Comparison of ENCODE assay signal across 8 mouse cellular contexts in genomic region chr11:115536856-115537568, GRCm38 (mm10). TPM values are rescaled to one million over a fixed set of nuclear protein-coding genes. Genes with fewer than 3 reads are reported as not detected.
A peak's percentile ranks its signal among the peaks of the same experiment; 100 is the strongest.
DNase-seq lines count a peak whose midpoint lies in the region; ATAC-seq and TF ChIP-seq lines count a peak whose summit lies in the region.

No protein-coding gene starts in this region.

- TF ChIP-seq POLR2A in thymus, adult 2 months (IDR thresholded peaks at IDR 0.05; ENCODE audit: control insufficient read depth, extremely low read depth, insufficient read depth, low read length, poor library complexity) = no peak

- no peak for DNase-seq in heart, adult 18-20 months
- DNase-seq in thymus, adult 2 months = peak; percentile 39
- no peak for DNase-seq in thymus, adult 18-20 months
- no peak for DNase-seq in hindbrain, embryonic 10.5 days (ENCODE audit: low spot score)
- DNase-seq in thymus, postnatal 25 days = peak; percentile 46
- no peak for DNase-seq in ovary, postnatal 36 days (ENCODE audit: low spot score)

- H3K79me2 ChIP-seq in macrophage (ENCODE audit: inconsistent target) = peaks cover 34% of the 10 kb centered on the region

- H3K4me3 ChIP-seq in heart, embryonic 12.5 days = peak overlapping the region; percentile 100
- H3K4me3 ChIP-seq in thymus, adult 2 months (ENCODE audit: control insufficient read depth, insufficient read depth, low read length) = no peak overlapping the region; the same call in 1 of the 2 replicates
- peak overlapping the region; percentile 98 for H3K4me3 ChIP-seq in hindbrain, embryonic 10.5 days
- H3K4me3 ChIP-seq in macrophage (ENCODE audit: inconsistent target) = peak overlapping the region; percentile 5; the same call in 1 of the 2 replicates

- ATAC-seq in heart, embryonic 12.5 days (ENCODE audit: insufficient number of reproducible peaks, low FRiP score) = no peak

- H3K9ac ChIP-seq in heart, embryonic 12.5 days = no peak overlapping the region

- no peaks in the 10 kb centered on the region for H3K9me3 ChIP-seq in heart, embryonic 12.5 days (replicated peaks)
- H3K9me3 ChIP-seq in hindbrain, embryonic 10.5 days = no peaks in the 10 kb centered on the region

- WGBS in heart, embryonic 12.5 days = 87% methylated on average over 10 of the region's 10 CpGs
- 67% methylated on average over 10 of the region's 10 CpGs for WGBS in thymus, adult 2 months
- WGBS in hindbrain, embryonic 10.5 days = 87% methylated on average over 10 of the region's 10 CpGs
- 69% methylated on average over 9 of the region's 10 CpGs for WGBS in macrophage (ENCODE audit: missing documents)

- H3K4me2 ChIP-seq in heart, embryonic 12.5 days = peak overlapping the region; percentile 86

- no peak for TF ChIP-seq CTCF in thymus, adult 2 months (IDR thresholded peaks at IDR 0.05; ENCODE audit: borderline replicate concordance, control insufficient read depth, extremely low read depth, insufficient read depth, low read length, poor library complexity)

- peaks cover 20% of the 10 kb centered on the region for H3K36me3 ChIP-seq in heart, embryonic 12.5 days
- H3K36me3 ChIP-seq in thymus, adult 2 months (ENCODE audit: control insufficient read depth, insufficient read depth, low read length) = peaks cover 18% of the 10 kb centered on the region
- H3K36me3 ChIP-seq in hindbrain, embryonic 10.5 days = peaks cover 26% of the 10 kb centered on the region
- H3K36me3 ChIP-seq in macrophage (ENCODE audit: inconsistent target) = peaks cover 9% of the 10 kb centered on the region

- H3K4me1 ChIP-seq in heart, embryonic 12.5 days (replicated peaks) = peaks cover 8% of the 10 kb centered on the region; the same call in 1 of the 2 replicates
- peaks cover 7% of the 10 kb centered on the region for H3K4me1 ChIP-seq in thymus, adult 2 months (replicated peaks; ENCODE audit: control insufficient read depth, insufficient read depth, low read length)
- peaks cover 22% of the 10 kb centered on the region for H3K4me1 ChIP-seq in hindbrain, embryonic 10.5 days (replicated peaks)

- H3K27ac ChIP-seq in heart, embryonic 12.5 days (ENCODE audit: poor library complexity, severe bottlenecking) = peak overlapping the region; percentile 100
- H3K27ac ChIP-seq in thymus, adult 2 months (ENCODE audit: control insufficient read depth, insufficient read depth, low read length) = peak overlapping the region; percentile 79
- peak overlapping the region; percentile 99 for H3K27ac ChIP-seq in hindbrain, embryonic 10.5 days
- peak overlapping the region; percentile 52 for H3K27ac ChIP-seq in macrophage

- no peaks in the 10 kb centered on the region for H3K27me3 ChIP-seq in heart, embryonic 12.5 days (replicated peaks)
- no peaks in the 10 kb centered on the region for H3K27me3 ChIP-seq in thymus, adult 2 months (ENCODE audit: control insufficient read depth, insufficient read depth, low read length)
- H3K27me3 ChIP-seq in hindbrain, embryonic 10.5 days (ENCODE audit: insufficient read depth, poor library complexity, severe bottlenecking) = peaks cover 1% of the 10 kb centered on the region; the same call in 1 of the 2 replicates

RNA-seq across cellular contexts. Expression of gene Sumo2, which starts 0.9 kb away (rescaled TPM):
- 673 and 675 TPM in 2 replicates for polyA plus RNA-seq in heart, embryonic 12.5 days (2016; fragmentation: Nextera tagmentation; extraction: Ambion mirVana)
- total RNA-seq in heart, adult 18-20 months (2021) = 100 to 1,000 TPM; 160 to 170 TPM
- 102 and 105 TPM in 2 replicates for polyA plus RNA-seq in thymus, adult 2 months (2012; rRNA removed)
- polyA plus RNA-seq in hindbrain, embryonic 10.5 days (2016; fragmentation: Nextera tagmentation; extraction: Ambion mirVana) = 1,372 and 1,467 TPM in 2 replicates
- 10 to 100 TPM; 20.6 to 96.6 (median 61.5) TPM for total RNA-seq in macrophage (2018; cell fraction: chromatin; rRNA removed)
- 100 to 1,000 TPM; 179 to 277 (median 220) TPM for total RNA-seq in macrophage (2018; cell fraction: cytosol; rRNA removed)
- 100 to 1,000 TPM in 5 of 26 experiments, 10 to 100 TPM in 21; 40.2 to 124 (median 69.1) TPM for total RNA-seq in macrophage (2018; cell fraction: nucleus; rRNA removed)
- 229 to 319 TPM (median 316 TPM) in 3 replicates for polyA plus RNA-seq in macrophage (2018)

RNA-seq across cellular contexts. Expression of gene Jpt1, which starts 22.8 kb away (rescaled TPM):
- polyA plus RNA-seq in heart, embryonic 12.5 days (2016; fragmentation: Nextera tagmentation; extraction: Ambion mirVana) = 413 and 440 TPM in 2 replicates
- total RNA-seq in heart, adult 18-20 months (2021) = 100 to 1,000 TPM; 114 to 148 TPM
- 654 and 686 TPM in 2 replicates for polyA plus RNA-seq in thymus, adult 2 months (2012; rRNA removed)
- polyA plus RNA-seq in hindbrain, embryonic 10.5 days (2016; fragmentation: Nextera tagmentation; extraction: Ambion mirVana) = 778 and 995 TPM in 2 replicates
- 100 to 1,000 TPM in 2 of 26 experiments, 10 to 100 TPM in 24; 14.6 to 172 (median 57.7) TPM for total RNA-seq in macrophage (2018; cell fraction: chromatin; rRNA removed)
- total RNA-seq in macrophage (2018; cell fraction: cytosol; rRNA removed) = 100 to 1,000 TPM; 121 to 188 (median 157) TPM
- 100 to 1,000 TPM in 8 of 26 experiments, 10 to 100 TPM in 18; 38.4 to 219 (median 80.8) TPM for total RNA-seq in macrophage (2018; cell fraction: nucleus; rRNA removed)
- 68.8 to 166 TPM (median 152 TPM) in 3 replicates for polyA plus RNA-seq in macrophage (2018)

RNA-seq across cellular contexts. Expression of gene Nup85, which starts 27.2 kb away (rescaled TPM):
- polyA plus RNA-seq in heart, embryonic 12.5 days (2016; fragmentation: Nextera tagmentation; extraction: Ambion mirVana) = 117 and 132 TPM in 2 replicates
- 10 to 100 TPM; 18.3 to 20.0 TPM for total RNA-seq in heart, adult 18-20 months (2021)
- polyA plus RNA-seq in thymus, adult 2 months (2012; rRNA removed) = 114 and 136 TPM in 2 replicates
- polyA plus RNA-seq in hindbrain, embryonic 10.5 days (2016; fragmentation: Nextera tagmentation; extraction: Ambion mirVana) = 192 and 243 TPM in 2 replicates
- total RNA-seq in macrophage (2018; cell fraction: chromatin; rRNA removed) = 10 to 100 TPM in 25 of 26 experiments, 1 to 10 TPM in 1; 10.0 to 98.2 (median 49.3) TPM
- 10 to 100 TPM in 25 of 26 experiments, 1 to 10 TPM in 1; 8.5 to 19.6 (median 14.7) TPM for total RNA-seq in macrophage (2018; cell fraction: cytosol; rRNA removed)
- total RNA-seq in macrophage (2018; cell fraction: nucleus; rRNA removed) = 100 to 1,000 TPM in 1 of 26 experiments, 10 to 100 TPM in 24, 1 to 10 TPM in 1; 8.9 to 116 (median 27.8) TPM
- 11.4 to 41.8 TPM (median 14.7 TPM) in 3 replicates for polyA plus RNA-seq in macrophage (2018)

RNA-seq across cellular contexts. Expression of gene Nt5c, which starts 45.4 kb away (rescaled TPM):
- polyA plus RNA-seq in heart, embryonic 12.5 days (2016; fragmentation: Nextera tagmentation; extraction: Ambion mirVana) = 56.2 and 58.2 TPM in 2 replicates
- 10 to 100 TPM; 11.5 to 16.6 TPM for total RNA-seq in heart, adult 18-20 months (2021)
- polyA plus RNA-seq in thymus, adult 2 months (2012; rRNA removed) = 122 and 145 TPM in 2 replicates
- polyA plus RNA-seq in hindbrain, embryonic 10.5 days (2016; fragmentation: Nextera tagmentation; extraction: Ambion mirVana) = 93.3 and 98.0 TPM in 2 replicates
- 10 to 100 TPM in 25 of 26 experiments, 1 to 10 TPM in 1; 9.6 to 84.8 (median 39.6) TPM for total RNA-seq in macrophage (2018; cell fraction: chromatin; rRNA removed)
- total RNA-seq in macrophage (2018; cell fraction: cytosol; rRNA removed) = 10 to 100 TPM; 55.5 to 84.1 (median 74.9) TPM
- 10 to 100 TPM; 17.9 to 67.4 (median 43.0) TPM for total RNA-seq in macrophage (2018; cell fraction: nucleus; rRNA removed)
- polyA plus RNA-seq in macrophage (2018) = 54.5 to 73.7 TPM (median 60.1 TPM) in 3 replicates

Comparison
In these comparisons a context has a peak if more than half of its experiments do, and no peak if none do; other contexts are left out.
1. DNase-seq: peak in thymus, adult 2 months (single experiment) and thymus, postnatal 25 days (single experiment); none in heart, adult 18-20 months (0 of 2), thymus, adult 18-20 months (0 of 2), hindbrain, embryonic 10.5 days (single experiment) and ovary, postnatal 36 days (single experiment).
2. Peak in every context shown above with its lines, with median percentiles within 50 percentile points of each other: H3K27ac ChIP-seq.